Mouse (Mus musculus) spleen, adult 2 months (tissue): ENCODE measurements around the gene Smpd3.

ENCODE experiments used
- CTCF ChIP-seq: fragments of 200-500 bp; IDR thresholded peaks from 2 replicates; pipeline ENCODE4 v1.5.1; 2011; ENCODE audit warnings: mild to moderate bottlenecking, inconsistent platforms; ENCODE audit not compliant: insufficient read depth, insufficient read length, insufficient replicate concordance; ENCODE audit errors: extremely low read depth
- POLR2A ChIP-seq: fragments of 200-500 bp; IDR thresholded peaks from 2 replicates; pipeline ENCODE4 v1.6.1; 2011; ENCODE audit warnings: low read depth, low read length, inconsistent platforms

GRCm38 (mm10) chr8:106364278-106364677, 26.5 kb upstream of the Smpd3 start:
- no peak for TF ChIP-seq CTCF
- TF ChIP-seq POLR2A: no peak
